Mouse (Mus musculus) embryo, embryonic 10 days (tissue): ENCODE measurements at regions not wholly inside any gene's neighbourhood (a gene's known extent, or its start where the extent isn't known, plus 50 kb on each side); places are given as distances from the start of the nearest gene placed in this dataset.
"Not testable (repeated sequence)": the region's sequence is repeated elsewhere in the genome, so short reads cannot be mapped to it uniquely, and the experiment has no call there.

Experiments used
- DNase-seq: peaks from one replicate; pipeline ENCODE4 v3.0.0-alpha.2; 2015; ENCODE audit warnings: low spot score

GRCm38 (mm10) chr14:37571971-37572370 lies 436.9 kb upstream of the Ghitm start:
- DNase-seq, result no peak

GRCm38 (mm10) chr14:37558258-37558657 lies 423.2 kb upstream of the Ghitm start:
- no peak for DNase-seq

GRCm38 (mm10) chr14:37523616-37524015 lies 388.5 kb upstream of the Ghitm start:
- DNase-seq, result no peak

GRCm38 (mm10) chr14:37520631-37521030 lies 385.6 kb upstream of the Ghitm start:
- not testable (repeated sequence) for DNase-seq

GRCm38 (mm10) chr14:37505314-37505713 lies 370.2 kb upstream of the Ghitm start:
- DNase-seq, result no peak

GRCm38 (mm10) chr14:37490711-37491110 lies 355.6 kb upstream of the Ghitm start:
- DNase-seq, result no peak

GRCm38 (mm10) chr14:37485292-37485691 lies 350.2 kb upstream of the Ghitm start:
- DNase-seq, result no peak

GRCm38 (mm10) chr14:37477599-37477998 lies 342.5 kb upstream of the Ghitm start:
- DNase-seq, result no peak

GRCm38 (mm10) chr14:37468711-37469110 lies 333.6 kb upstream of the Ghitm start:
- DNase-seq, result no peak

- DNase-seq, result no peak
These were observed 305.8 kb upstream of the Ghitm start for GRCm38 (mm10) chr14:37440874-37441273.

- DNase-seq, result peak; percentile 5
These were observed 295.6 kb upstream of the Ghitm start for GRCm38 (mm10) chr14:37430656-37431055.

GRCm38 (mm10) chr14:37425506-37425905 lies 290.4 kb upstream of the Ghitm start:
- no peak for DNase-seq

- no peak for DNase-seq
These were observed 286.5 kb upstream of the Ghitm start for GRCm38 (mm10) chr14:37421566-37421965.

- DNase-seq, result not testable (repeated sequence)
These were observed 277.5 kb upstream of the Ghitm start for GRCm38 (mm10) chr14:37412583-37412982.

GRCm38 (mm10) chr14:37371972-37372371 lies 236.9 kb upstream of the Ghitm start:
- DNase-seq, result no peak

- no peak for DNase-seq
These were observed 226.8 kb upstream of the Ghitm start for GRCm38 (mm10) chr14:37361896-37362295.

GRCm38 (mm10) chr14:37355968-37356704 lies 221.1 kb upstream of the Ghitm start:
- DNase-seq, result peak; percentile 83

- no peak for DNase-seq
These were observed 188.3 kb upstream of the Ghitm start for GRCm38 (mm10) chr14:37323392-37323791.

GRCm38 (mm10) chr14:37315239-37315895 lies 180.3 kb upstream of the Ghitm start:
- DNase-seq, result no peak

GRCm38 (mm10) chr14:37313906-37314305 lies 178.8 kb upstream of the Ghitm start:
- DNase-seq, result no peak

GRCm38 (mm10) chr14:37312887-37313286 lies 177.8 kb upstream of the Ghitm start:
- no peak for DNase-seq

GRCm38 (mm10) chr14:37306622-37307274 lies 171.7 kb upstream of the Ghitm start:
- DNase-seq, result no peak

GRCm38 (mm10) chr14:37298631-37299030 lies 163.6 kb upstream of the Ghitm start:
- DNase-seq, result no peak
